Mouse (Mus musculus) lung, embryonic 15.5 days (tissue): ENCODE data around the gene Exoc2. TPM values are rescaled to one million over a fixed set of nuclear protein-coding genes. Genes with fewer than 3 reads are reported as not detected.
A peak's percentile ranks its signal among the peaks of the same experiment; 100 is the strongest.

Experiments
- ATAC-seq: fragments of 200-750 bp; cut with Nextera tagmentation; 2 replicates; pipeline ENCODE4 v1.8.0; 2017; ENCODE audit warnings: moderate number of reproducible peaks, borderline replicate concordance; ENCODE audit not compliant: low FRiP score, low TSS enrichment; ENCODE audit errors: extremely low read depth
- H3K27ac ChIP-seq: fragments of 300-500 bp; sonication (generic); 2 replicates; pipeline ENCODE4 v1.5.1; 2015; ENCODE audit warnings: moderate library complexity, mild to moderate bottlenecking, inconsistent platforms
- H3K27me3 ChIP-seq: fragments of 300-500 bp; sonication (generic); 2 replicates; pipeline ENCODE4 v1.6.1; 2015; ENCODE audit warnings: inconsistent platforms
- H3K36me3 ChIP-seq: fragments of 300-500 bp; sonication (generic); 2 replicates; pipeline ENCODE4 v1.6.1; 2015; ENCODE audit warnings: inconsistent platforms
- H3K4me1 ChIP-seq: fragments of 300-500 bp; sonication (generic); 2 replicates; pipeline ENCODE4 v1.6.1; 2015; ENCODE audit warnings: inconsistent platforms
- H3K4me2 ChIP-seq: fragments of 300-500 bp; sonication (generic); 2 replicates; pipeline ENCODE4 v1.6.1; 2015; ENCODE audit warnings: inconsistent platforms, mild to moderate bottlenecking, moderate library complexity
- H3K4me3 ChIP-seq: fragments of 300-500 bp; sonication (generic); 2 replicates; pipeline ENCODE4 v1.5.1; 2015; ENCODE audit warnings: mild to moderate bottlenecking, inconsistent platforms
- H3K9ac ChIP-seq: fragments of 300-500 bp; sonication (generic); 2 replicates; pipeline ENCODE4 v1.6.1; 2015; ENCODE audit warnings: inconsistent platforms
- H3K9me3 ChIP-seq: fragments of 300-500 bp; sonication (generic); 2 replicates; pipeline ENCODE4 v1.6.1; 2016; ENCODE audit warnings: inconsistent platforms
- WGBS: fragments of 180-500 bp; shearing (Covaris S2); methylation state at CpG from one replicate; pipeline ENCODE4 v1.1.7; 2015; 5-methylcytosine and 5-hydroxymethylcytosine counted together
- polyA plus RNA-seq: library from polyadenylated mRNA; unstranded; fragments of >200 nt; fragmentation: Nextera tagmentation; extraction: Ambion mirVana; gene quantifications from 2 replicates; pipeline ENCODE4 v1.2.1, GENCODE M21; 2015

Exoc2 gene
- polyA plus RNA-seq, 1 experiment from 2014 or later, result 36.8 TPM

- no peak overlapping the region for H3K4me2 ChIP-seq
- no peaks in the 10 kb centered on the region for H3K9me3 ChIP-seq
- H3K36me3 ChIP-seq, result peaks cover 10% of the 10 kb centered on the region; the same call in 1 of the 2 replicates
- no peak overlapping the region for H3K27ac ChIP-seq
- no peaks in the 10 kb centered on the region for H3K27me3 ChIP-seq
- no peak for ATAC-seq
- 66% methylated on average over 6 of the region's 6 CpGs for WGBS
- no peak overlapping the region for H3K9ac ChIP-seq
- no peaks in the 10 kb centered on the region for H3K4me1 ChIP-seq
- H3K4me3 ChIP-seq, result no peak overlapping the region
Observed at GRCm38 (mm10) chr13:30924269-30924668, 49.6 kb downstream of the Exoc2 start.

DNA sequence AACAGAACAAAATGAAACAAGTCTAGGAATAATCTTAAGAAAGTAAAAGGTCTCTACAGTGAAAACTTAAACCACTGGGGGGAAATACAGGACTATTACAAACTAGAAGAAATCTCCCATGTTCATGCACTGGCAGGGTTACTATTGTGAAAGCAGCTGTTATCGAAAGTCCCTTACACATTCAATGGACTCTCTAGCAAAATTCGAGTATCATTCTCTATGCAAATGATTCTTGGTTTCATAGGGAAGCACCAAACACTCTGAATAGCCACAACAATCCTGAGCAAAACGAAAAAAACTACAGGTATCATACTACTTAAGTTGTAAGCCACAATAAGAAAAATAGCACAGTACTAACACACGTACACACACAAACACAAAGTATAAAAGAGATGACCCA is 52.0 kb downstream of the Exoc2 start:
- Histone ChIP-seq H3K9ac (no peak overlapping the region), H3K27me3 (no peaks in the 10 kb centered on the region), H3K36me3 (peaks cover 7% of the 10 kb centered on the region; the same call in 1 of the 2 replicates), H3K4me2 (no peak overlapping the region), H3K4me3 (no peak overlapping the region), H3K9me3 (no peaks in the 10 kb centered on the region), H3K4me1 (no peaks in the 10 kb centered on the region), H3K27ac (no peak overlapping the region)
- ATAC-seq, result no peak
- WGBS, result 82% methylated on average over 4 of the region's 4 CpGs

DNA sequence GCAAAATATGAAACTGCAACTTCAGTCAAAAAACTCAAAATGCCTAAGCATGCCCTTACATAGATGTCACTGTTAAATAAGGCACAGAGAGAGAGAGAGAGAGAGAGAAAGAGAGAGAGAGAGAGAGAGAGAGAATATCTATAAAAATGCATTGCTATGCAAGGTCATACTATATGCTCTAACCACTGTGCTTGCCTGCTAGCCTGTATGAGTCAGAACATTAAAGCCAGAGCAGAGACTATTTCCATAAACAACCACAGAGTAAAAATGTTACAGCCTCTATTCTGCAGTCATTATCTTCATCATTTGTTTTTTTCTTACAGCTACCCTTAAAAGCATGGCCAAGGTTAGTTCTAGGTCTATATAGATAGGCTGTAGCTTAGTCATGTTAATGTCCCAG is 60.1 kb downstream of the Exoc2 start:
- no peak overlapping the region for H3K4me2 ChIP-seq
- H3K4me3 ChIP-seq, result no peak overlapping the region
- H3K4me1 ChIP-seq, result peaks cover 8% of the 10 kb centered on the region
- H3K27ac ChIP-seq, result no peak overlapping the region
- no peak for ATAC-seq
- peaks cover 4% of the 10 kb centered on the region; the same call in 1 of the 2 replicates for H3K36me3 ChIP-seq
- H3K9ac ChIP-seq, result no peak overlapping the region
- no peaks in the 10 kb centered on the region for H3K9me3 ChIP-seq
- H3K27me3 ChIP-seq, result no peaks in the 10 kb centered on the region

GRCm38 (mm10) chr13:30913028-30913427 is 60.9 kb downstream of the Exoc2 start:
- no peak overlapping the region for H3K4me3 ChIP-seq
- H3K9me3 ChIP-seq, result no peaks in the 10 kb centered on the region
- H3K9ac ChIP-seq, result no peak overlapping the region
- H3K4me2 ChIP-seq, result no peak overlapping the region
- ATAC-seq, result no peak
- WGBS, result 17% methylated on average over 4 of the region's 4 CpGs
- H3K4me1 ChIP-seq, result peaks cover 8% of the 10 kb centered on the region
- peaks cover 4% of the 10 kb centered on the region; the same call in 1 of the 2 replicates for H3K36me3 ChIP-seq
- H3K27me3 ChIP-seq, result no peaks in the 10 kb centered on the region
- 0 out of 2 replicates have a peak overlapping the region, but pooled peaks have one; percentile 29 for H3K27ac ChIP-seq

- Histone ChIP-seq H3K27me3 (no peaks in the 10 kb centered on the region), H3K27ac (no peak overlapping the region), H3K9ac (no peak overlapping the region), H3K36me3 (peaks cover 4% of the 10 kb centered on the region; the same call in 1 of the 2 replicates), H3K4me3 (no peak overlapping the region), H3K9me3 (no peaks in the 10 kb centered on the region), H3K4me2 (no peak overlapping the region), H3K4me1 (peaks cover 8% of the 10 kb centered on the region)
- no peak for ATAC-seq
- 52% methylated on average over 5 of the region's 5 CpGs for WGBS
Observed at GRCm38 (mm10) chr13:30911931-30912625, 61.8 kb downstream of the Exoc2 start.

DNA sequence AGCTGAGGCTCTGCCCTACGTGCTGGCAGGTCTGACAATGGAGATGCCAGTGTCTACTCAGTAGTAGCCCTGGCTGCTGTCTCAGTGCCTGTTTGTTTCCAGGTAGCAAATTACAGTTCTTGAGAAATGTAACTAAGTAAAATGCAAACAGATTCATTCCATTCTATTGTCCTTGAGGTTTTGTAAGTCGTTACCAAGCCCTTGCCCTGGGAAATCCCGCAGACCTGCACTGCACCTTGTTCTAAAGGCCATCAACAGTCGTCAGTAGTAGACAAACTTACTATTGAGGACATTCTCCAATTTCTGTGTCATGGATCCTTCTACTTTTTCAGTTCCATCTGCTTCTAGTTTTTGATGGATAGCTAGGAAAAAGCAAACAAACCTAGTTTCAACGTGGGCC is 63.0 kb downstream of the Exoc2 start:
- H3K4me2 ChIP-seq, result no peak overlapping the region
- H3K27ac ChIP-seq, result no peak overlapping the region
- H3K36me3 ChIP-seq, result peaks cover 4% of the 10 kb centered on the region; the same call in 1 of the 2 replicates
- H3K4me1 ChIP-seq, result peaks cover 8% of the 10 kb centered on the region
- no peak for ATAC-seq
- H3K27me3 ChIP-seq, result no peaks in the 10 kb centered on the region
- WGBS, result 65% methylated on average over 5 of the region's 5 CpGs
- no peak overlapping the region for H3K9ac ChIP-seq
- H3K4me3 ChIP-seq, result no peak overlapping the region
- H3K9me3 ChIP-seq, result no peaks in the 10 kb centered on the region

DNA sequence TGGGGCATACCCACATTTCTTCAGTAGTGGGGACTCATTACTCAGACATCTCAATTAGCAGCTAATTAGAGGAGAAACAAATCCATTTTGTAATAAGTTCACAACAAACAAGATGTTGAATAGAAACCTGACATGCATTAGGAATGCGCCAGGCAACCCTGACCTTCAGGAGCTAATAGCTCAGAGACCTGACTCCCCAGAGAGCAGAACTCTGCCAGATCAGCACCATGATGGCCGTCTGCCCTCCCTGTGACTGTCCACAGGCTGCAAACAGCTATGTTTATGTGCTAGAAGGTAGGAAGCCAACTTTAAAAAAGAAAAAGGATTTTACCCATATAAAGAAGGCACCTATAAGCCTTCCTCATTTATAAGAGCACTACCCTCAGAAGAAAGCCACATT is 71.6 kb downstream of the Exoc2 start:
- no peaks in the 10 kb centered on the region for H3K4me1 ChIP-seq
- ATAC-seq, result no peak
- H3K4me3 ChIP-seq, result no peak overlapping the region
- H3K9me3 ChIP-seq, result no peaks in the 10 kb centered on the region
- 71% methylated on average over 2 of the region's 2 CpGs for WGBS
- H3K27me3 ChIP-seq, result no peaks in the 10 kb centered on the region
- no peak overlapping the region for H3K4me2 ChIP-seq
- H3K27ac ChIP-seq, result no peak overlapping the region
- no peak overlapping the region for H3K9ac ChIP-seq
- H3K36me3 ChIP-seq, result no peaks in the 10 kb centered on the region

- H3K27ac ChIP-seq, result no peak overlapping the region
- H3K9ac ChIP-seq, result no peak overlapping the region
- H3K4me1 ChIP-seq, result no peaks in the 10 kb centered on the region
- H3K9me3 ChIP-seq, result no peaks in the 10 kb centered on the region
- H3K4me3 ChIP-seq, result no peak overlapping the region
- H3K4me2 ChIP-seq, result no peak overlapping the region
- H3K36me3 ChIP-seq, result no peaks in the 10 kb centered on the region
- no peaks in the 10 kb centered on the region for H3K27me3 ChIP-seq
- WGBS, result 86% methylated on average over 7 of the region's 7 CpGs
- ATAC-seq, result no peak
Observed at GRCm38 (mm10) chr13:30901387-30902041, 72.4 kb downstream of the Exoc2 start.

DNA sequence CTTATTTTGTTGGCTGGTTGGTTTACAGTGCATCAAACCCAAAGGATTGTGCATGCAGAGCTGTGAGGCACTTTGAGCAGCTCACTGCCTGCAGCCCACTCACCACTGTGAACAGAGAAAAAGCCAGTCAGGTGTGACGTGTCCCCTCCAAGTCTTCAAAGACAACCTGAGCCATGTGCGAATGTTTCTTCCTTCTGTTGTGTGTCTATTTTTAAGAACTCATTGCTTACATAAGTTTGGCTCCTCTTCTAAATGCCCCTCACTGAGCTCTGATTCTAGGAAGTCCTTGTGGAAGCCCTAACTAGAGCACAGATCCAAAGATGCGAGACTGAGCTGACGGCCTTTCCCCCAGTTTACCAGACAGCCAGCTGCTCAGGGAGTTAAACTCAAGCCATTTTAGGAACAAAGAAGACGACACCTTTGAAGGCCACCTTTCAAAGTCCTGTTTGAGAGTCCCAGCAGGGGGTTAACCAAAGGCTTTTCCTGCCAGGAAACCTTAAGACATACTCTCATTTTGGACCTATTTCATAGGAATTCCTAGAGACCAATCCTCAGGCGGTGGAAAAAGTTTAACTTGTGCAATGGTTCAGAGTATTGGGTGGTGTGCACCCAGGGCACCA is 79.8 kb downstream of the Exoc2 start:
- Histone ChIP-seq H3K4me2 (no peak overlapping the region), H3K9ac (no peak overlapping the region), H3K4me1 (no peaks in the 10 kb centered on the region), H3K27ac (no peak overlapping the region), H3K27me3 (no peaks in the 10 kb centered on the region), H3K9me3 (no peaks in the 10 kb centered on the region), H3K4me3 (no peak overlapping the region), H3K36me3 (peaks cover 6% of the 10 kb centered on the region; the same call in 1 of the 2 replicates)
- no peak for ATAC-seq
- 68% methylated on average over 6 of the region's 6 CpGs for WGBS

- H3K27me3 ChIP-seq, result no peaks in the 10 kb centered on the region
- H3K4me2 ChIP-seq, result no peak overlapping the region
- ATAC-seq, result no peak
- H3K4me1 ChIP-seq, result no peaks in the 10 kb centered on the region
- peaks cover 6% of the 10 kb centered on the region; the same call in 1 of the 2 replicates for H3K36me3 ChIP-seq
- WGBS, result 59% methylated on average over 4 of the region's 4 CpGs
- no peak overlapping the region for H3K27ac ChIP-seq
- H3K9ac ChIP-seq, result no peak overlapping the region
- H3K4me3 ChIP-seq, result no peak overlapping the region
- H3K9me3 ChIP-seq, result no peaks in the 10 kb centered on the region
Observed at GRCm38 (mm10) chr13:30892315-30892714, 81.6 kb downstream of the Exoc2 start.

GRCm38 (mm10) chr13:30891223-30891622 is 82.7 kb downstream of the Exoc2 start:
- 50% methylated on average over 5 of the region's 5 CpGs for WGBS
- H3K4me1 ChIP-seq, result no peaks in the 10 kb centered on the region
- H3K27me3 ChIP-seq, result no peaks in the 10 kb centered on the region
- H3K4me2 ChIP-seq, result no peak overlapping the region
- no peaks in the 10 kb centered on the region for H3K9me3 ChIP-seq
- peaks cover 6% of the 10 kb centered on the region; the same call in 1 of the 2 replicates for H3K36me3 ChIP-seq
- no peak overlapping the region for H3K9ac ChIP-seq
- H3K27ac ChIP-seq, result no peak overlapping the region
- no peak overlapping the region for H3K4me3 ChIP-seq
- no peak for ATAC-seq

GRCm38 (mm10) chr13:30888480-30888879 is 85.4 kb downstream of the Exoc2 start:
- ATAC-seq, result no peak

More at GRCm38 (mm10) chr13:30888480-30888879, 85.4 kb downstream of the Exoc2 start:
- Histone ChIP-seq H3K4me2 (no peak overlapping the region), H3K9me3 (no peaks in the 10 kb centered on the region), H3K36me3 (peaks cover 14% of the 10 kb centered on the region; the same call in 1 of the 2 replicates), H3K4me3 (no peak overlapping the region), H3K4me1 (no peaks in the 10 kb centered on the region), H3K9ac (no peak overlapping the region), H3K27ac (no peak overlapping the region), H3K27me3 (no peaks in the 10 kb centered on the region)
- WGBS, result 21% methylated on average over 3 of the region's 3 CpGs
